29 mouse cellular contexts compared by ENCODE assay signal in genomic region chr2:103275316-103275960, GRCm38 (mm10). TPM values are rescaled to one million over a fixed set of nuclear protein-coding genes. Genes with fewer than 3 reads are reported as not detected.
"Had no signal": no experiment of that assay in that cellular context is flagged by ENCODE, and none has a peak within 500 bp of the region (broad histone marks: within the 10 kb centered on the region; RNA-seq: fewer than 3 reads in every experiment).

No protein-coding gene starts in this region.

- H3K9me3 ChIP-seq: heart, embryonic 12.5 days; hindbrain, embryonic 10.5 days; hindbrain, embryonic 12.5 days; intestine, embryonic 15.5 days; limb, embryonic 13.5 days; limb, embryonic 15.5 days; liver, embryonic 12.5 days had no signal

- H3K4me3 ChIP-seq: gastrocnemius, adult 2 months; heart, adult 2 months; heart, embryonic 12.5 days; hindbrain, embryonic 10.5 days; hindbrain, embryonic 12.5 days; intestine, embryonic 15.5 days; layer of hippocampus, adult 2 months; left cerebral cortex, adult 2 months; limb, embryonic 13.5 days; limb, embryonic 15.5 days; liver, embryonic 12.5 days had no signal

- ATAC-seq: hindbrain, embryonic 16.5 days; inflammation-experienced regulatory T-cells, adult 6 months; intestine, embryonic 15.5 days; intestine, postnatal 0 days; liver, embryonic 12.5 days had no signal

- H3K4me2 ChIP-seq: heart, embryonic 12.5 days; hindbrain, embryonic 12.5 days; hindbrain, embryonic 14.5 days; intestine, embryonic 15.5 days; limb, embryonic 13.5 days; limb, embryonic 15.5 days; liver, embryonic 12.5 days had no signal

- H3K27ac ChIP-seq: gastrocnemius, adult 2 months; heart, adult 2 months; hindbrain, embryonic 10.5 days; hindbrain, embryonic 12.5 days; hindbrain, embryonic 14.5 days; intestine, embryonic 15.5 days; layer of hippocampus, adult 2 months; left cerebral cortex, adult 2 months; limb, embryonic 13.5 days; limb, embryonic 15.5 days; liver, embryonic 12.5 days; liver, embryonic 14.5 days had no signal

- H3K4me1 ChIP-seq: hindbrain, embryonic 10.5 days; hindbrain, embryonic 12.5 days; intestine, embryonic 15.5 days; limb, embryonic 13.5 days; liver, embryonic 12.5 days had no signal

- H3K27me3 ChIP-seq: heart, embryonic 12.5 days; hindbrain, embryonic 12.5 days; intestine, embryonic 15.5 days; limb, embryonic 13.5 days; limb, embryonic 15.5 days; liver, embryonic 12.5 days had no signal

- H3K36me3 ChIP-seq: heart, embryonic 12.5 days; hindbrain, embryonic 10.5 days; hindbrain, embryonic 12.5 days; intestine, embryonic 15.5 days; limb, embryonic 13.5 days; limb, embryonic 15.5 days; liver, embryonic 12.5 days had no signal

- H3K9ac ChIP-seq: heart, embryonic 12.5 days; hindbrain, embryonic 12.5 days; hindbrain, embryonic 14.5 days; intestine, embryonic 15.5 days; limb, embryonic 13.5 days; limb, embryonic 15.5 days; liver, embryonic 12.5 days; liver, embryonic 14.5 days had no signal

- DNase-seq: gastrocnemius, adult 2 months; gastrocnemius, postnatal 10 days; gastrocnemius, postnatal 25 days; heart, adult 2 months; heart, postnatal 4 days; kidney, adult 18-20 months; kidney, adult 8-10 months; kidney, postnatal 10 days; kidney, postnatal 25 days; kidney, postnatal 4 days had no signal

RNA-seq across cellular contexts. Expression of gene Ehf, which starts 27.6 kb away (rescaled TPM):
- total RNA-seq: gastrocnemius, postnatal 10 days; gastrocnemius, postnatal 25 days; granulocyte monocyte progenitor cell, adult 5-6 weeks; heart, adult 2 months; heart, postnatal 25 days; heart, postnatal 4 days; layer of hippocampus, adult 2 months; layer of hippocampus, postnatal 10 days; layer of hippocampus, postnatal 25 days had no signal
- polyA plus RNA-seq: heart, embryonic 12.5 days; hindbrain, embryonic 12.5 days; limb, embryonic 11.5 days had no signal
